Mouse (Mus musculus) forebrain, embryonic 10.5 days (tissue): Measurements from ENCODE around the gene Btbd3. TPM values are rescaled to one million over a fixed set of nuclear protein-coding genes. Genes with fewer than 3 reads are reported as not detected.

Experiments
- DNase-seq: peaks from one replicate; pipeline ENCODE4 v3.0.0-alpha.2; 2017; ENCODE audit warnings: low spot score; ENCODE audit errors: extremely low spot score
- H3K27ac ChIP-seq: fragments of 300-500 bp; sonication (generic); 2 replicates; pipeline ENCODE4 v1.5.1; 2016; ENCODE audit warnings: mild to moderate bottlenecking
- H3K27me3 ChIP-seq: fragments of 300-500 bp; sonication (generic); 2 replicates; pipeline ENCODE4 v1.6.1; 2016; ENCODE audit warnings: mild to moderate bottlenecking; ENCODE audit not compliant: poor library complexity, severe bottlenecking
- H3K36me3 ChIP-seq: fragments of 300-500 bp; sonication (generic); replicated peaks from 2 replicates; pipeline ENCODE4 v1.6.1; 2016; ENCODE audit warnings: mild to moderate bottlenecking, moderate library complexity
- H3K4me1 ChIP-seq: fragments of 300-500 bp; sonication (generic); 2 replicates; pipeline ENCODE4 v1.6.1; 2016
- H3K4me3 ChIP-seq: fragments of 300-500 bp; sonication (generic); 2 replicates; pipeline ENCODE4 v1.5.1; 2016; ENCODE audit warnings: mild to moderate bottlenecking, moderate library complexity
- H3K9me3 ChIP-seq: fragments of 300-500 bp; sonication (generic); 2 replicates; pipeline ENCODE4 v1.6.1; 2016; ENCODE audit warnings: mild to moderate bottlenecking, moderate library complexity
- WGBS: fragments of 180-500 bp; shearing (Covaris S2); methylation state at CpG from one replicate; pipeline ENCODE4 v1.1.7; 2016; 5-methylcytosine and 5-hydroxymethylcytosine counted together
- polyA plus RNA-seq: library from polyadenylated mRNA; unstranded; fragments of >200 nt; fragmentation: Nextera tagmentation; extraction: Ambion mirVana; gene quantifications from 2 replicates; pipeline ENCODE4 v1.2.1, GENCODE M21; 2016

Btbd3 gene
- polyA plus RNA-seq, 1 experiment from 2014 or later = 12.2 TPM

DNA sequence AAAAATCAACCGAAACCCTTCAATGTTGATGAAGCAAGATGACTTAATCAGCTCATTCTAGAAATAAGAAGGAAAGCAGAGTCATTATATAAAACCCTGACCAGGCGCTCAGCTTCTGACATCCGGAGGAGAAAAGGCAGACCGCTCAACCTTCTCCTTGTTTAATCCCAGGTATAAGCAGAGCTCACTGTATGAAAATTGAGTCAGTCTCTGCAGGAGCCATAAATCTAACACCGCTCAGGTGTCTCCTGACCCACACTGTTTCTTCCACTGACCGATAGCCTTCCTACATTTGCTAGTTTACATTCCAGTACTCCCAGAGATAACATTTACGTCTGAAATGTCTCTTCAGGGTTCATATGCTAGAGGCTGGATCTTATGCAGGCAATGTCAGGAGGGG lies 190.6 kb downstream of the Btbd3 start:
- no peak for DNase-seq
- no peaks in the 10 kb centered on the region for H3K9me3 ChIP-seq
- H3K27ac ChIP-seq = no peak overlapping the region
- WGBS = 60% methylated on average over 7 of the region's 7 CpGs
- H3K36me3 ChIP-seq = no peaks in the 10 kb centered on the region
- H3K4me3 ChIP-seq = no peak overlapping the region
- H3K27me3 ChIP-seq = peaks cover 3% of the 10 kb centered on the region; the same call in 1 of the 2 replicates
- H3K4me1 ChIP-seq = peaks cover 14% of the 10 kb centered on the region

DNA sequence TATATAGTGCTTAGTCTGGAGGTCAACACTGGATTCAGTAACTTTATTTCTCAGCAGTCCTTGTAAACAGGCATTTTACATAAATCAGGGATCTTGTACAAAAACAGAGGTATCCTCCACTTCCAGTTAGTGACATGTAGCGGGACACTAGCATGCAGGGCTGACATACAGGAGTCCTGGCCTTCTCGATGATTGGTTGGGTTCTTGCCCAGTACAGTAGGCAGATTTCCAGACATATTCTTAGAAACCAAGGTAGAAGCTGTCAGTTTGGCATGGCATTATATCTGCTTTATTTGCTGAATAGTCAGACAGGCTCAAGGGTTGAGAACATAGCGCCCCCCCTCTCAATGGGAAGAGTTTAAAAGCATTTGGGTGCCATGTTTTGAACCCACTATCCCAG lies 191.3 kb downstream of the Btbd3 start:
- Histone ChIP-seq H3K4me1 (peaks cover 14% of the 10 kb centered on the region), H3K27ac (no peak overlapping the region), H3K4me3 (no peak overlapping the region), H3K9me3 (no peaks in the 10 kb centered on the region), H3K36me3 (no peaks in the 10 kb centered on the region), H3K27me3 (0 out of 2 replicates have a peak, but pooled peaks cover 3% of the 10 kb centered on the region)
- whole genome bisulfite sequencing = 93% methylated on average over 3 of the region's 3 CpGs
- DNase-seq = no peak

DNA sequence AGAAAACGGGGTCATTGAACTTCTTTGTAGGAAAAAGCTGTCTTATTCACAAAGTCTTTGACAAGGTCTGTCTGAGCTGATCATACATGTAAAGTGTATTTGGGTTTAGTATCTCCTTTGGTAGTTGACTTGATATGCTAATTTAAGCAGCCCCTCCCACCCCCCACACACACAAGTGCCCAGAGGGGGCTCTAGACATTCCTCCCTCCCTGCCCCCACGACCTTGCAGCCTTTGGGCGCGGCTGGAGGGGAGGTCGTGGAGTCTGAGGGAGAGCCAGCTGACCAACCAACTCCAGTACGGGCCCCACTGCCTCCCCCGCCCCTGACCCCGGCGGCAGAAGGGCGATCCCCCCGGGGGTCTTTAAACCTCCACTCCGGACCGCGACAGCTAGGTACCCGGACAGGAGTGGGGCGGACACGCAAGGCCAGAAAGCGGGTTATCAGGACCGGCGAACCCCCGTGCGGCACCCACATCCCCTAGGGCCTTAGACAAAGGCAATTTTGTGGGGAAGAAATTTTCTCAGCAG lies 211.7 kb downstream of the Btbd3 start:
- H3K27me3 ChIP-seq = no peaks in the 10 kb centered on the region
- H3K36me3 ChIP-seq = no peaks in the 10 kb centered on the region
- no peak overlapping the region for H3K4me3 ChIP-seq
- no peak for DNase-seq
- WGBS = 79% methylated on average over 22 of the region's 22 CpGs
- H3K9me3 ChIP-seq = no peaks in the 10 kb centered on the region
- H3K27ac ChIP-seq = no peak overlapping the region
- no peaks in the 10 kb centered on the region for H3K4me1 ChIP-seq

DNA sequence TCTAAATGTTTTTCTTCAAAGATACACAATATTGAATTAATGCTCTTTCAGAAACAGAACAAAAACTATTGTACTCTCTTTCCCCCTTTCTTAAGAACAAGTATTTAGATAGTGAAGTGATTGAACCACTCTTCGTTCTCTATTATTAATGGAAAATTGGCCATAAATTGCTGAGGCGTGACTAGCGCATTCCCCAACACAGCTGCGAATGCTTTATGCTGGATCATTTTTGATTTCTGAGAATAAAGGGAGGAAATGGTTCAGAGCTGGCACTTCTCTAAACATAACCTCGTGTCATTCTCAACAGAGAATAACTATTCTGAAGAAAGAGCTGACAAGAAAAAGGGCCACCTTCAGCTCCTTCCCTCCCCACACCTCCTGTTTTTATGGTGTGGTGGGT lies 217.0 kb downstream of the Btbd3 start:
- H3K27me3 ChIP-seq = no peaks in the 10 kb centered on the region
- H3K4me3 ChIP-seq = no peak overlapping the region
- no peak for DNase-seq
- no peaks in the 10 kb centered on the region for H3K4me1 ChIP-seq
- H3K9me3 ChIP-seq = no peaks in the 10 kb centered on the region
- no peaks in the 10 kb centered on the region for H3K36me3 ChIP-seq
- H3K27ac ChIP-seq = no peak overlapping the region
- 86% methylated on average over 5 of the region's 5 CpGs for WGBS

DNA sequence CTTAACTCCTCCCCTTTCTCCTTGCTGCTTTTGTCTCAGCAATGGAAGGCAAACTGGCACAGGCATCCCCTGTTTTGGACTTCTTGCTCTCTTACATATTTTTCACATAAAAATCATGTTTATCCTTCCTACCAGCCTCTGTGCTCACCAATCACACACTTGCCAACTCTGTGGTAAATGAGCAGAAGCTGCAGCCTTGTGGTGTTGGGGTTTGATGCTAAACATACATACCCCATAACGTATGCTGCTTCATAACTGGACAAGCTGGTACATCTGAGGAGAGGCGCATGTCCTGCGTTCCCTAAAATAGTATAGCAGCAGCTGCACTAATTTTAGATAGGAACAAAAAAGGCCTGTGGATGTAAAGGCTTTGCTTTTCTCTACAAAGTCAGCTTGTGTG lies 220.1 kb downstream of the Btbd3 start:
- Histone ChIP-seq H3K9me3 (no peaks in the 10 kb centered on the region), H3K4me1 (no peaks in the 10 kb centered on the region), H3K36me3 (no peaks in the 10 kb centered on the region), H3K27me3 (no peaks in the 10 kb centered on the region), H3K27ac (no peak overlapping the region), H3K4me3 (no peak overlapping the region)
- 91% methylated on average over 3 of the region's 3 CpGs for WGBS
- DNase-seq = no peak

DNA sequence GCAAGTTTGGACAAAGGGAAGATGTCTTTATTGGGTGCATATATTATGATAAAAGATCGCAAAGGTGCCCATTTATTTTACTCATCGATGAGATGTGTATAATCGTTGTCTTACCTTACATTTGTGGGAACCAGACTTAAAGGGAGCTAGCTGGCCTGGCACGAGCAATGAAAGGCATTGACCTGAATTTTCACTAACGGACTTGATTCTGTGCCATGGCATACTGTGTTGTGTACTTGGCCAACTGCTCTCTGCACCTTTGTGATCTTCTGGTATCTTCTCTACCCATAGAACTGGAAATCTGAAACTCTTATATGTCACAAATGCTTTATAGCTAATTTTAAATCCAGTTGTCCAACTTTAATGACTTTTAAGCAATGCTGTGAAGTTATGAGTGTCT lies 220.9 kb downstream of the Btbd3 start:
- Histone ChIP-seq H3K27ac (no peak overlapping the region), H3K27me3 (no peaks in the 10 kb centered on the region), H3K9me3 (no peaks in the 10 kb centered on the region), H3K4me3 (no peak overlapping the region), H3K36me3 (no peaks in the 10 kb centered on the region), H3K4me1 (no peaks in the 10 kb centered on the region)
- no peak for DNase-seq
- 93% methylated on average over 5 of the region's 5 CpGs for WGBS

DNA sequence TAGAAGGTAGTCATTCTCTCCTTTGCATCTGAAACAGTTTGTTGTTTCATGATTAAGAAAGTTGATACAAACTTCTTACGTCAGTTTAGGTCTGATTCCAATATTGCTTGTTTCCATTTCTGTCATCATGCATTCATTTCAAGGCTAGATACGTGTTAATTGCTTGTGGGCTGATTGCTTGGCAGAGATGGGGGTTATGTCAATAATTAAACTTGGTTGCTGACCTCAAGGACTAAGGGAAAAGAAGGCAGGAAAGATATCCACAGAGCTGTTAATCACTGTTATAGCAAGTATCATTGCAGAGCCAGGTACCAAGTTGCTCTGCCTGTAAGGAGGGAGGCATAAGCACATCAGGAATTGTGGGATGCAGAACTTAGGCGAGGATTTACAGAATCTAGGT lies 226.2 kb downstream of the Btbd3 start:
- Histone ChIP-seq H3K9me3 (no peaks in the 10 kb centered on the region), H3K36me3 (no peaks in the 10 kb centered on the region), H3K27me3 (no peaks in the 10 kb centered on the region), H3K4me3 (no peak overlapping the region), H3K4me1 (no peaks in the 10 kb centered on the region), H3K27ac (no peak overlapping the region)
- 78% methylated on average over 3 of the region's 3 CpGs for WGBS
- DNase-seq = no peak

DNA sequence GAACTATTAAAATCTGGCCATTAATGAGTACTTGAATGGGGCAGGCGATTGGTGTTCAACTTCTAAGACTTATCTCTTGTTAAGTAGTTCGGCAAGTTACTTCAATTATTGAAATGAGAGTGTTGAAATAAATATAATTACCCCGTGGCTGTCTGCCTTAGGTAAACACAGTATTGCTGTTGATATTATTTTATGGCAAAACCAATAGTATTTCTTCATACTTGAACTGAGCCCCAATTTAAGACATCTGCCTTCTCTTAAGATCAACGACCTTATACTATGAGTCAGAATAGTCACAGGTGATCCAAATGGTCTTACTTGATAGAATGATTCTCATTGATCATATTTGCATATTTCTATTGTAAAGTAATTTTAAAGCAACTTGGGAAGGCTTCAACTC lies 228.5 kb downstream of the Btbd3 start:
- H3K27me3 ChIP-seq = no peaks in the 10 kb centered on the region
- no peak overlapping the region for H3K4me3 ChIP-seq
- H3K9me3 ChIP-seq = no peaks in the 10 kb centered on the region
- no peaks in the 10 kb centered on the region for H3K4me1 ChIP-seq
- 89% methylated on average over 4 of the region's 4 CpGs for WGBS
- DNase-seq = no peak
- no peak overlapping the region for H3K27ac ChIP-seq
- no peaks in the 10 kb centered on the region for H3K36me3 ChIP-seq

DNA sequence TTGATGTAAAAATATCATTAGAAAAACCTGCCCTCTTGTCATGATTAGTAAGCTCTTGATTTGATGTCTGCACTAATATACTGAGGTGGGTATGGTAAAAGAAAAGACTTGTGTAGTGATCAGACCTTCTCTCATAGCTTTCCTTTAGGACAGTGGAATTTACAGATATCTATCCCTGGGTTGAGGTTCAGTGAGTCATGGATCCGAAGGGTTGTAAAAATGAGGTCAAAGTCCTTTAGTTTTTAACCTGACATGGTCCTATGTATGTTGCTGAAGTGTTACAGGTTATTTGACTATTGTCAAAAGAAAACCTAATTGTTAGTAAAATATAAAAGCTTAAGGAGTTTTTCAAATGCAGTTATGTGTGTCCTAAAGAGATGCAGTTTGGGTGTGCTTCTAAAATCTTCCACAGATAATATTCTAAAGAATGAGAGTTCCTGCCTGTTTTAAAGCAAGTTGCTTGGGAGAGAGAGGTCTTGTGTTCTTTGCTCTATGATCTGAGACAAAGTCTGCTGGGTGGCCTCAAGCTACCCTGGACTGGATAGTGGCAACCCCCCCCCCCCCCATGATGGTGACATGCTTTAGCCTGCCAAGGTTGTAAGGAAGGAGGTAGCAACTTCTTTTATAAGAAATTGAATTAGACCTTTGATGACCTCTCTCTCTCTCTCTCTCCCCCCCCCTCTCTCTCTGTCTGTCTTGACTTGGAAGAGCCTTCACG lies 234.5 kb downstream of the Btbd3 start:
- no peak overlapping the region for H3K4me3 ChIP-seq
- no peaks in the 10 kb centered on the region for H3K9me3 ChIP-seq
- WGBS = 87% methylated on average over 2 of the region's 2 CpGs
- H3K36me3 ChIP-seq = no peaks in the 10 kb centered on the region
- no peaks in the 10 kb centered on the region for H3K4me1 ChIP-seq
- no peaks in the 10 kb centered on the region for H3K27me3 ChIP-seq
- no peak overlapping the region for H3K27ac ChIP-seq
- DNase-seq = no peak

DNA sequence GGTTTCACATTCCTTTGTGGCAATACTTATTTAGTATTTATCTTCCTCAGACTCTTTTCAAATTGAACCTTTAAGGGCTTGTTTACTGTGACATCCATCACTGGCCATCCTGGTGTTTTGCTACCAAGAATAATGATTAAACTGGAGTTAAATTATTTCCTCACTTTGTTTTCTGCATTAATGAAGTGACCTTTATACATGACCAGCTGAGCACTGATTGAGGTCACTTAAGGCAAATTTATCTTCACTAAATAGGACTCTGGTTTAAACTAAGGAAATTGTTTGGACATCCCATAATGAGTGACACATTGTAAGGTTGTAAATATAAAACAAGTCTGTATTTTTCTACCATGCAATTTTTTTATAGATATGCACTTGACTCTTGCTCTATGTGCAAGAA lies 235.8 kb downstream of the Btbd3 start:
- Histone ChIP-seq H3K27ac (no peak overlapping the region), H3K36me3 (no peaks in the 10 kb centered on the region), H3K9me3 (no peaks in the 10 kb centered on the region), H3K4me3 (no peak overlapping the region), H3K27me3 (no peaks in the 10 kb centered on the region), H3K4me1 (no peaks in the 10 kb centered on the region)
- DNase-seq = no peak

DNA sequence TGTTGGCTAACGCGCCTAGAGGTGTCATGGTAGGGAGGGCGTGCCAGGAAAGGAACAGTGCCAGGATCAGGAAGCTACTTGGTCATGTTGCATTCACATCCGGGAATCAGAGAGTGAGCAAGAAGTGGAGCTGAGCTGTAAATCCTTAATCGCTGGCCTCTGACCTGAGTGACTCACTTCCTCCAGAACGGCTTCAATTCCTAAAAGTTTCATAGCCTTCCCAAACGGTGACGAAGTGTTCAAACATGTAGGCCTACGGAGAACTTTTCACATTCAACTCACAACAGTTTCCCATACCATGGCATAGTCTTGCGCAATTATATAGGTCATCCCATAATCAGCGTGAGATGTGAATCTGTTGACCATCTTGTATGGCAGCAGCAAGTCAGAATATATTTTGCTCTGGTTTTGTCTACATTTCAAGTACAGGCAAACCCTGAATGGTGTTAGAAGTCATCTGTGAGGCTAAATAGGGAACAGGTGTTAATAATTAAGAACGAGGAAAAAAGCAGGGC lies 247.6 kb downstream of the Btbd3 start:
- no peak overlapping the region for H3K4me3 ChIP-seq
- 84% methylated on average over 12 of the region's 12 CpGs for WGBS
- no peaks in the 10 kb centered on the region for H3K9me3 ChIP-seq
- no peak for DNase-seq
- no peaks in the 10 kb centered on the region for H3K27me3 ChIP-seq
- H3K27ac ChIP-seq = no peak overlapping the region
- H3K4me1 ChIP-seq = no peaks in the 10 kb centered on the region
- no peaks in the 10 kb centered on the region for H3K36me3 ChIP-seq

DNA sequence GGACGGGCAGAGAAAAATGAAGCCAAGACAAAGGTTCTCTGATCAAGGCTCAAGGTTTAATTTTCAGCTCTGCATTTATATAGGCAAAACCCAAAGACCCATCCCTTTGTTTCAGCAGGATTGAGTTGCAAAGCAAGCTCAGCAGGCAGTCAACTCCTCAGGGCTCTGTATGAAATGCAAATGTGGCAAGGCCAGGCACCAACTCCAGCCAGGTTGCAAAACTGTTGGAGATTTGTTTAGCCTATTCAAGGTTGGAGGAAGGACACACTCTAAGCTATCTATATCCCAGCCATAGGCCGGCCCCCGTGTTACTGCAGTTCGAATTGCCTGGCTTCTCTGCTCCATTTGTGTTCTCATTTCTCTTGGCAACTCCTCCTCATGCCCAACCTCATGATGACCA lies 259.2 kb downstream of the Btbd3 start:
- no peaks in the 10 kb centered on the region for H3K4me1 ChIP-seq
- H3K27me3 ChIP-seq = no peaks in the 10 kb centered on the region
- H3K4me3 ChIP-seq = no peak overlapping the region
- 38% methylated on average over 4 of the region's 4 CpGs for WGBS
- H3K27ac ChIP-seq = no peak overlapping the region
- H3K36me3 ChIP-seq = no peaks in the 10 kb centered on the region
- DNase-seq = no peak
- 0 out of 2 replicates have a peak, but pooled peaks cover 3% of the 10 kb centered on the region for H3K9me3 ChIP-seq

DNA sequence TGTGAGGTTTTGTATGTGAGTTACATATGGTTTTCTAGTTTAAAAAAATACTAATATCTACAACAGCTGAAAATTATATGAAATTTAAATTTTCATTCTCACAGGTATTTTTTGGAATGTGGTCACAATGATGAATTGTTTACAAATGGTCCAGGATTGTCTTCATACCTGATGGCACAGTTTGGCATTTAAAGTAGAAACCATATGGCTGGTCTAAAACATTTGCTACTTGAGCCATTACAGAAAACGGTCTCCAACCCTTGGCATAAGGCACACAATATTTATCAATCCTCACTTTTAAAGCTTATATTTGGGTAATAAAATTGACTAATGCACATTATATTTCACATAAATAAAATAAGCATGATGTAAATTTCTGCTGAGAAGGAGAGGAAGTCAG lies 272.1 kb downstream of the Btbd3 start:
- 90% methylated on average over 1 of the region's 1 CpGs for WGBS
- H3K9me3 ChIP-seq = no peaks in the 10 kb centered on the region; the same call in 1 of the 2 replicates
- H3K4me3 ChIP-seq = no peak overlapping the region
- H3K27ac ChIP-seq = no peak overlapping the region
- peaks cover 31% of the 10 kb centered on the region for H3K27me3 ChIP-seq
- DNase-seq = no peak
- no peaks in the 10 kb centered on the region for H3K36me3 ChIP-seq
- H3K4me1 ChIP-seq = peaks cover 24% of the 10 kb centered on the region
